Mouse (Mus musculus): ENCODE results near the gene Gm7945. TPM values are rescaled to one million over a fixed set of nuclear protein-coding genes. Genes with fewer than 3 reads are reported as not detected.
"Not testable (repeated sequence)": the region's sequence is repeated elsewhere in the genome, so short reads cannot be mapped to it uniquely, and the experiment has no call there.

The Gm7945 gene
- total RNA-seq (2014; fragmentation: Nextera tagmentation) (not detected in 2 replicates), total RNA-seq (2017) (not detected in 2 replicates)

DNA sequence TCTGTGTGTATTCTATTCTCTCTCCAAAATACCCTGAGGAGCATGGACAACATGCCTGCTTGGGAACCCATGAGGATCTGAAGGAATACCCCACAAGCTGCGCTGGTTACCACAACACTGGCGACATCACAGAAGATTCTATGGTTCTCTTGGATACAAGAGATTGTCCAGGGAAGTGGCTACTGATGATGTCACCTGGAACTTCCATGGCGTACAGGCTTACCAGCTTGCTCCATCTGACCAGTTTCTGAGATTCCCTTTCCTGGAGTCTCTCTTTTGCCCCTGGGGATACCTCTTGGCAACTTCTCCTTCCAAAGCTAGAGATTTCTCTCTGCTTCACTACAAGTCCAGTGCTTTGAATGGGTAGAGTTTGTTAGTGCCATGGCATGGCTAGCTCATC, at the start of gene Gm7945:
TSS of gene Gm7945 (minus strand) at position 101 of the 400 bp plus-strand sequence.
- not testable (repeated sequence) for ATAC-seq (replicated peaks; ENCODE audit: low FRiP score, low TSS enrichment, poor library complexity, severe bottlenecking)

DNA sequence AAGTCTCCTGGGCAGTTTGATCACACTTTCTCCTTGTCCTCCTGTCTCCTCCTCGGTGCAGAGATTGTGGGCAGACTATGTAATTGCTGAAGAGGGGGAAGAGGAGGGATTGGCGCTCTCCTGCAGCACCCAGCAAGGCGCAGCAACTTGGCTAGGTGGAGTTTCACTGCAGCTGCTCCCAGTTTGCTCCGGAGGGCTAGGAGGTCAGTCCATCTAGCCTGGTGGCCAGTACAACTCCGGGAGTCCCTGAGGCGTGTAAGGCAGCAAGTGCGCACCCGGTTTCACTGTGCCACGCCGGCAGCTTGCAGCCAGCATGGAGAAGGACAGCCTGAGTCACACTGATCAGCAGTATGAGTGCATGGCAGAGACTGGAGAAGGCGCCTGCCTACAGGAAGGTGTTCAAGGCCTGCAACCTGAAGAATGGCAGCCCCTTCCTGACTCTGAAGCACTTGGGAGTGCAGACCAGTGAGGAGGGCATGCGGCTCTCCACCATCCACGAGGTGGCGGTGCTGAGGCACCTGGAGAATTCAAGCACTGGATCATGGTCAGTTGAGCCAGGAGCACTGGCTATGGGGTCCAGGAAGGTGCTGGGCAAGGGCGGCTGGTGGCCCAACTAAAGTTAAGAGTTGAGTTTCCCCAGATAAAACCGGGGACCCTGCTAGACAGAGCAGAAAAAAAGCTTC, 39.4 kb upstream of the Gm7945 start:
- ATAC-seq (replicated peaks; ENCODE audit: low FRiP score, low TSS enrichment, poor library complexity, severe bottlenecking), result not testable (repeated sequence)

DNA sequence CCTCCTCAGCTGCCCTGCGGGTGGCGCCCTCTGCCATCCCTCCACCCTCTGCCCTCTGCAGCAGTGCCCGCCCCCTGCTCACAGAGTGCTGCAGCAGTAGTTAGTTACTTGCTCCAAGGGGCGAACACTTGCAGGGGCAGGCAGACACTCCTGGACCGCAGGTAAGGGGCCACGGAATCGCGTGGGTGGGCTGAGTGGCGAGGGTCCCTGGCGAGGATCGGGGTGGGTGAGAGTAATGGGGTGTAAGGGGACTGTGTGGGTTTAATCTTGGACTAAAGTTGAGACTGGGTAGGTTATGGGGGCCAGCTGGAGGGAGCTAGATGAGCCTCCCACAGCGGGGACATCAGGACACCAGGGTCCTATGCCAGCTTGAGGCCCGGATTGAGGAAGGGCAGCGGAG, 38.5 kb upstream of the Gm7945 start:
- ATAC-seq (replicated peaks; ENCODE audit: low FRiP score, low TSS enrichment, poor library complexity, severe bottlenecking), result not testable (repeated sequence)

DNA sequence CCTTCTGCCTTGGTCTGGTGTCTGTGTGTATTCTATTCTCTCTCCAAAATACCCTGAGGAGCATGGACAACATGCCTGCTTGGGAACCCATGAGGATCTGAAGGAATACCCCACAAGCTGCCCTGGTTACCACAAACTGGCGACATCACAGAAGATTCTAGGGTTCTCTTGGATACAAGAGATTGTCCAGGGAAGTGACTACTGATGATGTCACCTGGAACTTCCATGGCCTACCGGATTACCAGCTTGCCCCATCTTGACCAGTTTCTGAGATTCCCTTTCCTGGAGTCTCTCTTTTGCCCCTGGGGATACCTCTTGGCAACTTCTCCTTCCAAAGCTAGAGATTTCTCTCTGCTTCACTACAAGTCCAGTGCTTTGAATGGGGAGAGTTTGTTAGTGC, 22.0 kb upstream of the Gm7945 start, which contains the start of gene Gm6482:
TSS of gene Gm6482 (minus strand) at position 101 of the 400 bp plus-strand sequence.
- not testable (repeated sequence) for ATAC-seq (replicated peaks; ENCODE audit: low FRiP score, low TSS enrichment, poor library complexity, severe bottlenecking)

DNA sequence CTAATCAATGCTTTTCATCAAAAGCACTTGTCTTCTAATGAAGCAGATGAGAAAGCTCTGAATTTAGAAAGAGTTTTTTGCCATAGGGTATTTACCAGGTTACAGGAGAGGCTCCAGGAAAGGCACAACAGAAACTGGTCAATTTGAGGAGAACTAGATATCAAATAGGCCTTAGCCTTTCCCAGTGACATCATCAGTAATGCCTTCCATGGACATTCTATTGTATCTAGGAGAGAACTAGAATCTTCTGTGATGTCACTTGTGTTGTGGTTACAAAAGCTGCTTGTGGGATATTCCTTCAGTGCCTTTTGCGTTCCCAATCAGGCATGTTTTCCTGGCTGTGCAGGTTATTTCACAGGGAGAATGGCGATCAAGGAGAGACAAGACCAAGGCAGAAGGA, 37.9 kb downstream of the Gm7945 start, which contains the start of gene Gm5798:
TSS of gene Gm5798 (plus strand) at position 301 of the 400 bp plus-strand sequence.
- ATAC-seq (replicated peaks; ENCODE audit: low FRiP score, low TSS enrichment, poor library complexity, severe bottlenecking), result not testable (repeated sequence)

Other genes with a start within 250 kb of the Gm7945 start
- gene Mbl1, start 234.9 kb downstream of the Gm7945 start, total RNA-seq (2014; fragmentation: Nextera tagmentation), result not detected in 2 replicates
- gene Mbl1, start 234.9 kb downstream of the Gm7945 start, total RNA-seq (2017), result not detected in 2 replicates
- gene Sftpd, start 201.2 kb downstream of the Gm7945 start, total RNA-seq (2014; fragmentation: Nextera tagmentation), result not detected in 2 replicates
- not detected in 2 replicates for gene Sftpd, start 201.2 kb downstream of the Gm7945 start, total RNA-seq (2017)
- gene Gm2832, start 107.6 kb downstream of the Gm7945 start, total RNA-seq (2014; fragmentation: Nextera tagmentation), result not detected in 2 replicates
- not detected in 2 replicates for gene Gm2832, start 107.6 kb downstream of the Gm7945 start, total RNA-seq (2017)
- gene Gm5798, start 37.8 kb downstream of the Gm7945 start, total RNA-seq (2014; fragmentation: Nextera tagmentation), result not detected in 2 replicates
- gene Gm5798, start 37.8 kb downstream of the Gm7945 start, total RNA-seq (2017), result not detected in 2 replicates
- gene Gm6482, start 21.9 kb upstream of the Gm7945 start, total RNA-seq (2014; fragmentation: Nextera tagmentation), result not detected in 2 replicates
- gene Gm6482, start 21.9 kb upstream of the Gm7945 start, total RNA-seq (2017), result not detected in 2 replicates
- not detected in 2 replicates for gene Gm7954, start 67.1 kb upstream of the Gm7945 start, total RNA-seq (2014; fragmentation: Nextera tagmentation)
- gene Gm7954, start 67.1 kb upstream of the Gm7945 start, total RNA-seq (2017), result not detected in 2 replicates
- not detected in 2 replicates for gene Gm3486, start 103.1 kb upstream of the Gm7945 start, total RNA-seq (2014; fragmentation: Nextera tagmentation)
- not detected in 2 replicates for gene Gm3486, start 103.1 kb upstream of the Gm7945 start, total RNA-seq (2017)
- gene Gm7970, start 169.2 kb upstream of the Gm7945 start, total RNA-seq (2014; fragmentation: Nextera tagmentation), result not detected in 2 replicates
- not detected in 2 replicates for gene Gm7970, start 169.2 kb upstream of the Gm7945 start, total RNA-seq (2017)
- not detected in 2 replicates for gene 1700049E17Rik2, start 186.8 kb upstream of the Gm7945 start, total RNA-seq (2014; fragmentation: Nextera tagmentation)
- gene 1700049E17Rik2, start 186.8 kb upstream of the Gm7945 start, total RNA-seq (2017), result not detected in 2 replicates
- gene Gm3072, start 238.2 kb upstream of the Gm7945 start, total RNA-seq (2014; fragmentation: Nextera tagmentation), result not detected in 2 replicates
- gene Gm3072, start 238.2 kb upstream of the Gm7945 start, total RNA-seq (2017), result not detected in 2 replicates